Mouse (Mus musculus): ENCODE measurements around the gene Notum. TPM values are rescaled to one million over a fixed set of nuclear protein-coding genes. Genes with fewer than 3 reads are reported as not detected.

Notum gene
- polyA plus RNA-seq, 1 experiment, result 0.19 TPM

DNA sequence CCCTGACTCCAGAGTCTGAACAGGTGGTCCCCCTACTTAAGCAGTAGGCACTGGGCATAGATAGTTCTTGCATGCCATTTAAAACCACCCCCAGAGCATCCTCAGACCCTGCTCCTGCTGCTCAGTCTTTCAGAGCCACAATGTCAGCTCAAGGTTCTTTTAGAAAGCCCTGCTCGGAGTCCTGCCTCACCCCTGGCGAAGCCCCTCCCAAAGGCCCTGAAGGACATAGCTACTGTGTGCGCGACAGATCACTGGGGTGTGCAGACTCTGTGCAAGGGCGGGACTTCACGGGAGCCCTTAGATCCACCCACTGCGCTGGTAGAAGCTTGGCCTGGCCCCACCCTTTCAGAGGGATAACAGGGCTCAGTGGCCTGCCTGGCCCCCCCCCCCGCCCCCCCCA is 51.7 kb downstream of the Notum start:
- TF ChIP-seq MYOD1 (IDR thresholded peaks at IDR 0.05; ENCODE audit: control insufficient read depth in 1 of 3, insufficient read length in 2 of 3, low read depth in 2 of 3) (no peak), MAX (IDR thresholded peaks at IDR 0.05; ENCODE audit: low read depth) (no peak), TCF12 (IDR thresholded peaks at IDR 0.05; ENCODE audit: insufficient read depth, poor library complexity, severe bottlenecking) (no peak), E2F4 (IDR thresholded peaks at IDR 0.05; ENCODE audit: insufficient read depth) (no peak), TCF3 (IDR thresholded peaks at IDR 0.05; ENCODE audit: insufficient read length, low read depth) (no peak), SRF (IDR thresholded peaks at IDR 0.05; ENCODE audit: control insufficient read depth, insufficient read length, low read depth) (no peak)
- Histone ChIP-seq H3ac (ENCODE audit: control insufficient read depth, insufficient read length) (no peak overlapping the region), H3K27me3 (ENCODE audit: control insufficient read depth, insufficient read depth, insufficient read length) (no peaks in the 10 kb centered on the region), H3K4me2 (ENCODE audit: low read depth) (no peak overlapping the region), H3K79me2 (ENCODE audit: control insufficient read depth, insufficient read depth) (peaks cover 2% of the 10 kb centered on the region), H3K36me3 (ENCODE audit: control insufficient read depth, insufficient read depth) (peaks cover 15% of the 10 kb centered on the region), H3K4me3 (no peak overlapping the region)

DNA sequence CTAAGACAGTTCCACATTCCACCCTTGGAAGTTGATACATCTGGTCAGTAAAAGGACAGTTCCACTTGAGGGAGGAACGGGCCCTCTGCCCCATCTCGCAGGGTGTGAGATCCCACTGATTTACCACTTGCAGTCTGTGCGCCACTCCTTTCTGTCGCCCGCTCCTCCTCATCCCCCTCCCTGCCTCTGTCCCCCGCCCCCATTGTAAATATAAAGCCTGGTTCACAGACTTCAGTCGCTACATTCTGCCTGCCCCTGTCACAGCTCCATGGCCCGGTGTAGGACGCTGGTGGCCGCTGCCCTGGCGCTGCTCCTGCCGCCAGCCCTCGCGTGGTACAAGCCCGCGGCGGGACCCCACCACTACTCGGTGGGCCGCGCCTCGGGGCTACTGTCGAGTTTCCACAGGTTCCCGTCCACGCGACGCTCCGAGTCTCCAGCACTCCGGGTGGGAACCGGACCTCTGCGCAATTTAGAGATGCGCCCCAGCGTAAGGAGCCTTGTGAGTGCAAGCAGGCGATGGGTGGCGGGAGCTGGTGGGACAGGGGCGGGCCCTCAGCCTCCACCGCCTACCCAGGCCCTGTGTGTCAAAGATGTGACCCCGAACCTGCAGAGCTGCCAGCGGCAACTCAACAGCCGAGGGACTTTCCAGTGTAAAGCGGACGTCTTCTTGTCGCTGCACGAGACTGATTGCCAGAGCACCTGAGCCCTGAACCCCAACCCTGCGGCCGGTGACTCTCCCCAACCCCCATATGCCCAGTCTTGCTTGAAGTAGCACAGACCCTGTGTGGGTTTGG is 52.5 kb downstream of the Notum start, which contains the start of gene Npb:
Gene Npb, plus strand, starts transcription at position 237 of the 794 bp plus-strand sequence.
- TF ChIP-seq MYOG (IDR thresholded peaks at IDR 0.05; ENCODE audit: control insufficient read depth in 1 of 3, insufficient read depth in 1 of 3, insufficient read length in 2 of 3, low read depth in 2 of 3) (no peak), E2F4 (IDR thresholded peaks at IDR 0.05; ENCODE audit: insufficient read depth) (no peak), POLR2AphosphoS2 (IDR thresholded peaks at IDR 0.05; ENCODE audit: insufficient read length, low read depth) (peak; percentile 52), TCF3 (IDR thresholded peaks at IDR 0.05; ENCODE audit: insufficient read length, low read depth) (no peak), CEBPB (IDR thresholded peaks at IDR 0.05; ENCODE audit: insufficient read depth, poor library complexity, severe bottlenecking) (no peak), USF1 (IDR thresholded peaks at IDR 0.05; ENCODE audit: low read depth) (no peak), MAX (IDR thresholded peaks at IDR 0.05; ENCODE audit: low read depth) (no peak), TCF12 (IDR thresholded peaks at IDR 0.05; ENCODE audit: insufficient read depth, poor library complexity, severe bottlenecking) (no peak)
- peaks cover 8% of the 10 kb centered on the region for H3K36me3 ChIP-seq (ENCODE audit: control insufficient read depth, insufficient read depth)
- no peak within 1 kb of the TSS for H3K4me3 ChIP-seq
- H3ac ChIP-seq (ENCODE audit: control insufficient read depth, insufficient read length), result no peak within 1 kb of the TSS
- H3K79me2 ChIP-seq (ENCODE audit: control insufficient read depth, insufficient read depth), result no peaks in the 10 kb centered on the region
- no peak within 1 kb of the TSS for H3K4me2 ChIP-seq (ENCODE audit: low read depth)
- no peaks in the 10 kb centered on the region for H3K27me3 ChIP-seq (ENCODE audit: control insufficient read depth, insufficient read depth, insufficient read length)

DNA sequence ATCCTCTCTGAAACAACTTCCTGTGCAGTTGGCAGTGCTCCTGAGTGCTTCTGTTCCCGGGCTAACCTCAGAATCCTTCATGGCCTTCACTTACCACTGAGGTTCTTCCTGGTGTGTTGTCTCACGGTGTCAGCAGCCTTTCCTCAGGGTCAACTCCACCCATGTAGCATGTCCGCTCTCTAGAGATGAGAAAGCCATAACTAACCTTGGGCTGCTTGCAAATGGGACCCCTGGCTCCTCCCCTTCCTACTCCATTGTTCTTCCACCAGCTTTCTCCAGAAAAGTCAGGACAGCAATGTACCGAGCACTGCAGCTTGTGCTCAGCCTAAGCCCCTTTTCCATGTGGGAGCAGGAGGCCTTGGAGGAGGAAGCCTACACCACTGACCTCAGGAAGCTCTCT is 54.2 kb downstream of the Notum start:
- H3K79me2 ChIP-seq (ENCODE audit: control insufficient read depth, insufficient read depth), result no peaks in the 10 kb centered on the region
- no peak overlapping the region for H3K4me2 ChIP-seq (ENCODE audit: low read depth)
- H3K4me3 ChIP-seq, result no peak overlapping the region
- no peak overlapping the region for H3ac ChIP-seq (ENCODE audit: control insufficient read depth, insufficient read length)
- peaks cover 14% of the 10 kb centered on the region for H3K36me3 ChIP-seq (ENCODE audit: control insufficient read depth, insufficient read depth)
- TF ChIP-seq TCF12 (IDR thresholded peaks at IDR 0.05; ENCODE audit: insufficient read depth, poor library complexity, severe bottlenecking) (no peak), MYOG (IDR thresholded peaks at IDR 0.05; ENCODE audit: control insufficient read depth in 1 of 3, insufficient read depth in 1 of 3, insufficient read length in 2 of 3, low read depth in 2 of 3) (no peak), REST (IDR thresholded peaks at IDR 0.05; ENCODE audit: insufficient read depth, insufficient read length) (no peak), POLR2AphosphoS2 (IDR thresholded peaks at IDR 0.05; ENCODE audit: insufficient read length, low read depth) (no peak), MAX (IDR thresholded peaks at IDR 0.05; ENCODE audit: low read depth) (no peak), CEBPB (IDR thresholded peaks at IDR 0.05; ENCODE audit: insufficient read depth, poor library complexity, severe bottlenecking) (no peak), MYOD1 (IDR thresholded peaks at IDR 0.05; ENCODE audit: control insufficient read depth in 1 of 3, insufficient read length in 2 of 3, low read depth in 2 of 3) (no peak), TCF3 (IDR thresholded peaks at IDR 0.05; ENCODE audit: insufficient read length, low read depth) (no peak), E2F4 (IDR thresholded peaks at IDR 0.05; ENCODE audit: insufficient read depth) (no peak), SRF (IDR thresholded peaks at IDR 0.05; ENCODE audit: control insufficient read depth, insufficient read length, low read depth) (no peak), USF1 (IDR thresholded peaks at IDR 0.05; ENCODE audit: low read depth) (no peak), POLR2A (IDR thresholded peaks at IDR 0.05; ENCODE audit: insufficient read length, low read depth) (no peak)
- no peaks in the 10 kb centered on the region for H3K27me3 ChIP-seq (ENCODE audit: control insufficient read depth, insufficient read depth, insufficient read length)

DNA sequence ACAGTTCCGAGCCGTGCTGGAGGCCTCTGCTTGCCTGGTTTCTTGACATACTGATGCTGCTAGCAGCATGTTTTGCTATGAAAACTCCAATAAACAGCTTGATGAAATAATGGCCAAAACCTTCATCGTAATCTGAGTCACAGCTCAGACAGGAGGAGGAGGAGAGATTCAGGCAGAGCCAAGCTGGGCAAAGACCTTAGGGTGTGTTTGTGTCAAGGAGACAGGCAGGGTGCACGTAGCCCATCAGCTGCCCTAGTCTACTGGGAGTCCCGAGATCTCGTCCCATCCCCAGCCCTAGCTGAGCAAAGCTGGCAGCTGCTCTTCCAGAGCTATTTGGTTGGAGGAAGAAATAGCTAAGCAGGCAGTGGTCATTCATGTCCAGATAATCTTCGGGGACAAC is 55.3 kb downstream of the Notum start:
- H3K4me2 ChIP-seq (ENCODE audit: low read depth), result no peak overlapping the region
- no peaks in the 10 kb centered on the region for H3K79me2 ChIP-seq (ENCODE audit: control insufficient read depth, insufficient read depth)
- H3K4me3 ChIP-seq, result no peak overlapping the region
- TF ChIP-seq USF1 (IDR thresholded peaks at IDR 0.05; ENCODE audit: low read depth) (no peak), SRF (IDR thresholded peaks at IDR 0.05; ENCODE audit: control insufficient read depth, insufficient read length, low read depth) (no peak), MYOG (IDR thresholded peaks at IDR 0.05; ENCODE audit: control insufficient read depth in 1 of 3, insufficient read depth in 1 of 3, insufficient read length in 2 of 3, low read depth in 2 of 3) (peak in 1 of 3 experiments; percentile 6), POLR2A (IDR thresholded peaks at IDR 0.05; ENCODE audit: insufficient read length, low read depth) (no peak), TCF3 (IDR thresholded peaks at IDR 0.05; ENCODE audit: insufficient read length, low read depth) (no peak)
- peaks cover 14% of the 10 kb centered on the region for H3K36me3 ChIP-seq (ENCODE audit: control insufficient read depth, insufficient read depth)
- no peaks in the 10 kb centered on the region for H3K27me3 ChIP-seq (ENCODE audit: control insufficient read depth, insufficient read depth, insufficient read length)
- H3ac ChIP-seq (ENCODE audit: control insufficient read depth, insufficient read length), result no peak overlapping the region

Other genes with a start within 250 kb of the Notum start
- 61.8 TPM for gene Nploc4, start 223.5 kb downstream of the Notum start, polyA plus RNA-seq (2012; fragmentation: generic; extraction: Trizol)
- gene Tspan10, start 218.5 kb downstream of the Notum start, polyA plus RNA-seq (2012; fragmentation: generic; extraction: Trizol), result not detected
- gene Pde6g, start 207.7 kb downstream of the Notum start, polyA plus RNA-seq (2012; fragmentation: generic; extraction: Trizol), result 0.18 TPM
- 17.4 TPM for gene Oxld1, start 203.1 kb downstream of the Notum start, polyA plus RNA-seq (2012; fragmentation: generic; extraction: Trizol)
- 11.4 TPM for gene Ccdc137, start 203.1 kb downstream of the Notum start, polyA plus RNA-seq (2012; fragmentation: generic; extraction: Trizol)
- 15.6 TPM for gene Arl16, start 193.6 kb downstream of the Notum start, polyA plus RNA-seq (2012; fragmentation: generic; extraction: Trizol)
- 218 TPM for gene Mrpl12, start 176.6 kb downstream of the Notum start, polyA plus RNA-seq (2012; fragmentation: generic; extraction: Trizol)
- gene Slc25a10, start 169.3 kb downstream of the Notum start, polyA plus RNA-seq (2012; fragmentation: generic; extraction: Trizol), result 43.8 TPM
- gene Gcgr, start 130.5 kb downstream of the Notum start, polyA plus RNA-seq (2012; fragmentation: generic; extraction: Trizol), result 0.05 TPM
- gene Mcrip1, start 111.4 kb downstream of the Notum start, polyA plus RNA-seq (2012; fragmentation: generic; extraction: Trizol), result 237 TPM
- gene Ppp1r27, start 110.0 kb downstream of the Notum start, polyA plus RNA-seq (2012; fragmentation: generic; extraction: Trizol), result 1.0 TPM
- 444 TPM for gene P4hb, start 87.9 kb downstream of the Notum start, polyA plus RNA-seq (2012; fragmentation: generic; extraction: Trizol)
- 837 TPM for gene Arhgdia, start 79.6 kb downstream of the Notum start, polyA plus RNA-seq (2012; fragmentation: generic; extraction: Trizol)
- gene Alyref, start 62.8 kb downstream of the Notum start, polyA plus RNA-seq (2012; fragmentation: generic; extraction: Trizol), result 113 TPM
- gene Anapc11, start 62.8 kb downstream of the Notum start, polyA plus RNA-seq (2012; fragmentation: generic; extraction: Trizol), result 184 TPM
- gene Npb, start 52.7 kb downstream of the Notum start, polyA plus RNA-seq (2012; fragmentation: generic; extraction: Trizol), result 0.32 TPM
- gene Pcyt2, start 43.2 kb downstream of the Notum start, polyA plus RNA-seq (2012; fragmentation: generic; extraction: Trizol), result 117 TPM
- 29.9 TPM for gene Sirt7, start 35.9 kb downstream of the Notum start, polyA plus RNA-seq (2012; fragmentation: generic; extraction: Trizol)
- 43.1 TPM for gene Mafg, start 27.6 kb downstream of the Notum start, polyA plus RNA-seq (2012; fragmentation: generic; extraction: Trizol)
- gene Pycr1, start 17.4 kb downstream of the Notum start, polyA plus RNA-seq (2012; fragmentation: generic; extraction: Trizol), result 56.9 TPM
- gene Myadml2, start 13.0 kb downstream of the Notum start, polyA plus RNA-seq (2012; fragmentation: generic; extraction: Trizol), result 4.6 TPM
- 65.9 TPM for gene Aspscr1, start 11.8 kb upstream of the Notum start, polyA plus RNA-seq (2012; fragmentation: generic; extraction: Trizol)
- 42.5 TPM for gene Cenpx, start 52.6 kb upstream of the Notum start, polyA plus RNA-seq (2012; fragmentation: generic; extraction: Trizol)
- 10.6 TPM for gene Lrrc45, start 52.8 kb upstream of the Notum start, polyA plus RNA-seq (2012; fragmentation: generic; extraction: Trizol)
- 1.9 TPM for gene Rac3, start 60.3 kb upstream of the Notum start, polyA plus RNA-seq (2012; fragmentation: generic; extraction: Trizol)
- gene Dcxr, start 66.1 kb upstream of the Notum start, polyA plus RNA-seq (2012; fragmentation: generic; extraction: Trizol), result 21.2 TPM
- gene Cbr2, start 70.9 kb upstream of the Notum start, polyA plus RNA-seq (2012; fragmentation: generic; extraction: Trizol), result 183 TPM
- gene Hmga1b, start 101.6 kb upstream of the Notum start, polyA plus RNA-seq (2012; fragmentation: generic; extraction: Trizol), result 130 TPM
- 19.7 TPM for gene Rfng, start 123.0 kb upstream of the Notum start, polyA plus RNA-seq (2012; fragmentation: generic; extraction: Trizol)
- 179 TPM for gene Gps1, start 123.1 kb upstream of the Notum start, polyA plus RNA-seq (2012; fragmentation: generic; extraction: Trizol)
- 58.3 TPM for gene Dus1l, start 135.2 kb upstream of the Notum start, polyA plus RNA-seq (2012; fragmentation: generic; extraction: Trizol)
- gene Fasn, start 163.4 kb upstream of the Notum start, polyA plus RNA-seq (2012; fragmentation: generic; extraction: Trizol), result 226 TPM

All from myocyte (in vitro differentiated cells).